Mouse (Mus musculus) CH12.LX (cell line): ENCODE measurements around the gene Dab1. TPM values are rescaled to one million over a fixed set of nuclear protein-coding genes. Genes with fewer than 3 reads are reported as not detected.

Experiments
- DNase-seq: peaks from one replicate; pipeline ENCODE4 v3.0.0-alpha.2; 2013; ENCODE audit errors: extremely low read depth
- H3K27ac ChIP-seq: 2 replicates; pipeline ENCODE4 v1.5.1; 2012; ENCODE audit warnings: low read depth, mild to moderate bottlenecking, control low read depth, moderate library complexity; ENCODE audit not compliant: insufficient read depth
- H3K27me3 ChIP-seq: replicated peaks from 2 replicates; pipeline ENCODE3; 2012; ENCODE audit warnings: inconsistent platforms
- H3K36me3 ChIP-seq, 2 experiments: replicated peaks in 1 of 2; 2 replicates each; pipeline versions ENCODE3 to v1.6.1; 2012; ENCODE audit warnings: inconsistent platforms in 1 of 2, low read length in 1 of 2, mild to moderate bottlenecking in 1 of 2, mixed read lengths in 1 of 2, moderate library complexity in 1 of 2; ENCODE audit not compliant: control insufficient read depth in 1 of 2, insufficient read depth in 1 of 2
- H3K4me1 ChIP-seq, 2 experiments: 2 replicates each; pipeline ENCODE4 v1.6.1; 2012; ENCODE audit warnings: inconsistent platforms in 1 of 2, moderate library complexity in 1 of 2; ENCODE audit not compliant: insufficient read depth in 2 of 2, control insufficient read depth in 1 of 2
- H3K4me2 ChIP-seq: 2 replicates; pipeline ENCODE4 v1.6.1; 2012; ENCODE audit warnings: low read depth, mild to moderate bottlenecking, control low read depth; ENCODE audit not compliant: poor library complexity, insufficient read depth, severe bottlenecking
- H3K4me3 ChIP-seq, 3 experiments: fragments of 150-350 bp in 1 of 3; sonication (generic) in 1 of 3; replicated peaks in 1 of 3; 2 replicates each; pipeline versions ENCODE3 to v1.5.1; 2011 to 2012; ENCODE audit warnings: low read depth in 2 of 3, low read length in 2 of 3, mild to moderate bottlenecking in 2 of 3, moderate library complexity in 2 of 3, control low read depth in 1 of 3, improper control_type of control experiment in 1 of 3, inconsistent platforms in 1 of 3, mixed read lengths in 1 of 3; ENCODE audit not compliant: poor library complexity in 1 of 3
- H3K79me2 ChIP-seq: replicated peaks from 2 replicates; pipeline ENCODE4 v1.6.1; 2012; ENCODE audit warnings: mild to moderate bottlenecking, moderate library complexity; ENCODE audit not compliant: control insufficient read depth, poor library complexity, insufficient read depth, severe bottlenecking; ENCODE audit errors: extremely low read depth
- H3K9ac ChIP-seq: 2 replicates; pipeline ENCODE4 v1.6.1; 2012; ENCODE audit warnings: low read depth, mild to moderate bottlenecking, control low read depth, moderate library complexity; ENCODE audit not compliant: insufficient read depth
- H3K9me3 ChIP-seq: replicated peaks from 2 replicates; pipeline ENCODE3; 2012; ENCODE audit warnings: low read length, inconsistent platforms, mixed read lengths
- BHLHE40 ChIP-seq: IDR thresholded peaks from 2 replicates; pipeline ENCODE4 v1.6.1; 2011; ENCODE audit warnings: mild to moderate bottlenecking, low read depth, low read length, improper control_type of control experiment
- CTCF ChIP-seq, 2 experiments: IDR thresholded peaks in 1 of 2; conservative IDR thresholded peaks in 1 of 2; 2 replicates each; pipeline ENCODE4 v1.5.1; 2011 to 2012; ENCODE audit warnings: low read depth in 2 of 2, low read length in 2 of 2, improper control_type of control experiment in 1 of 2, inconsistent platforms in 1 of 2, mild to moderate bottlenecking in 1 of 2, moderate library complexity in 1 of 2
- E2F4 ChIP-seq: IDR thresholded peaks from 2 replicates; pipeline ENCODE4 v1.6.1; 2011; ENCODE audit warnings: low read depth, low read length, improper control_type of control experiment; ENCODE audit not compliant: insufficient replicate concordance
- ELF1 ChIP-seq: IDR thresholded peaks from 2 replicates; pipeline ENCODE4 v1.6.1; 2014; ENCODE audit warnings: low read depth, mild to moderate bottlenecking, inconsistent platforms, low read length, improper control_type of control experiment
- EP300 ChIP-seq: IDR thresholded peaks from 2 replicates; pipeline ENCODE4 v1.6.1; 2011; ENCODE audit warnings: low read length, improper control_type of control experiment
- HCFC1 ChIP-seq: IDR thresholded peaks from 2 replicates; pipeline ENCODE4 v1.6.1; 2012; ENCODE audit warnings: low read depth, mild to moderate bottlenecking, inconsistent platforms, low read length, improper control_type of control experiment
- JUN ChIP-seq: IDR thresholded peaks from 2 replicates; pipeline ENCODE4 v1.6.1; 2011; ENCODE audit warnings: low read depth, mild to moderate bottlenecking, low read length, improper control_type of control experiment, moderate library complexity; ENCODE audit not compliant: insufficient read depth
- MAFK ChIP-seq: IDR thresholded peaks from 2 replicates; pipeline ENCODE4 v1.6.1; 2011; ENCODE audit warnings: low read length, improper control_type of control experiment; ENCODE audit not compliant: insufficient replicate concordance
- MAX ChIP-seq: IDR thresholded peaks from 2 replicates; pipeline ENCODE4 v1.6.1; 2011; ENCODE audit warnings: low read length, improper control_type of control experiment
- MXI1 ChIP-seq: IDR thresholded peaks from 2 replicates; pipeline ENCODE4 v1.6.1; 2011; ENCODE audit warnings: mild to moderate bottlenecking, low read depth, low read length, improper control_type of control experiment
- MYC ChIP-seq: IDR thresholded peaks from 2 replicates; pipeline ENCODE4 v1.6.1; 2011; ENCODE audit warnings: low read depth, mild to moderate bottlenecking, improper control_type of control experiment, low read length
- NRF1 ChIP-seq: IDR thresholded peaks from 2 replicates; pipeline ENCODE4 v1.6.1; 2014; ENCODE audit warnings: low read depth, mild to moderate bottlenecking, inconsistent platforms, low read length, improper control_type of control experiment, moderate library complexity
- POLR2AphosphoS2 ChIP-seq: IDR thresholded peaks from 2 replicates; pipeline ENCODE4 v1.6.1; 2011; ENCODE audit warnings: low read depth, low read length, improper control_type of control experiment
- RCOR1 ChIP-seq: conservative IDR thresholded peaks from 2 replicates; pipeline ENCODE4 v1.6.1; 2012; ENCODE audit warnings: low read depth, mild to moderate bottlenecking, inconsistent platforms, low read length, improper control_type of control experiment
- SMC3 ChIP-seq: IDR thresholded peaks from 2 replicates; pipeline ENCODE4 v1.6.1; 2011; ENCODE audit warnings: low read depth, low read length, improper control_type of control experiment
- USF2 ChIP-seq: conservative IDR thresholded peaks from 2 replicates; pipeline ENCODE4 v1.6.1; 2011; ENCODE audit warnings: low read depth, low read length, improper control_type of control experiment
- ZKSCAN1 ChIP-seq: IDR thresholded peaks from 2 replicates; pipeline ENCODE4 v1.6.1; 2012; ENCODE audit warnings: low read depth, inconsistent platforms, low read length, improper control_type of control experiment, borderline replicate concordance
- ZMIZ1 ChIP-seq: IDR thresholded peaks from 2 replicates; pipeline ENCODE4 v1.6.1; 2012; ENCODE audit warnings: low read depth, mild to moderate bottlenecking, inconsistent platforms, low read length, improper control_type of control experiment
- dilution Hi-C: fragments of 300-500 bp; cut with MboI; formaldehyde crosslinking; loops from 2 replicates; pipeline ENCODE4 v1.14.3; 2020; ENCODE audit warnings: low sequenced_read_pairs; ENCODE audit not compliant: extremely low pct_unique_long_range_greater_than_20kb, extremely low pct_ligation_motif_present
- in situ Hi-C: fragments of 300-500 bp; cut with MboI; formaldehyde crosslinking; loops from 3 replicates; pipeline ENCODE4 v1.14.3; 2019; ENCODE audit warnings: low sequenced_read_pairs, low pct_ligation_motif_present, low pct_unique_long_range_greater_than_20kb, mixed read lengths
- polyA plus RNA-seq: library from polyadenylated mRNA; unstranded; fragments of >175 nt; gene quantifications from 2 replicates; pipeline ENCODE4 v1.2.1, GENCODE M21; 2012; ENCODE audit warnings: low read depth; ENCODE audit not compliant: insufficient read length
- total RNA-seq, 2 experiments: library from RNA; depleted of rRNA; stranded (reverse); fragments of 300-350 nt in 1 of 2; fragments of >200 nt in 1 of 2; gene quantifications; 2 replicates each; pipeline ENCODE4 v1.2.3; 2012 to 2014

The Dab1 gene
- total and polyA plus RNA-seq, 3 experiments, result not detected

DNA sequence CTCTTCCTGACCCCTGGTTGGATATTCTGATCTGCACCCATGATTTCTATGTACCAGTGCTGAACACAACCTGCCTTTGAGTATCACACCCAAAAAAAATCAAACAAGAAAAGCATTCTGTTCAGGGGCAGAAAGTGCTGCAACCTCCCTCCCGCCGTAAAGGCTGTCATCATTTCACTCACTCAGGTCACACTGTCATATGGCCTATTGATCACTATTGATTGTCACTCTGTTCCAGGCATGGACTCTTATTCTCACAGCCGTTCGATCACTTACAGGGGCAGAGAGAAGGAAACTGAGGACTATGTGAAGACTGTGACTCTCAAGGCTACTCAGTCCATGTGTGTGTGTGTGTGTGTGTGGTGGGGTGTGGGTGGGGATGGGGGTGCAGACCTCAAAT, 1149.0 kb downstream of the Dab1 start:
- in situ Hi-C loops, result no loop called here
- no peaks in the 10 kb centered on the region for H3K36me3 ChIP-seq
- H3K4me3 ChIP-seq, result no peak overlapping the region
- H3K27me3 ChIP-seq, result no peaks in the 10 kb centered on the region
- dilution Hi-C loops, result no loop called here
- no peak overlapping the region for H3K27ac ChIP-seq
- no peak overlapping the region for H3K4me2 ChIP-seq
- TF ChIP-seq RCOR1 (no peak), EP300 (no peak), HCFC1 (no peak), ELF1 (no peak), E2F4 (no peak)
- TF ChIP-seq, all 38 proteins: peak for 0
- H3K9ac ChIP-seq, result no peak overlapping the region
- no peak for DNase-seq
- peaks cover 43% of the 10 kb centered on the region for H3K9me3 ChIP-seq
- H3K4me1 ChIP-seq, result no peaks in the 10 kb centered on the region
- H3K79me2 ChIP-seq, result no peaks in the 10 kb centered on the region

DNA sequence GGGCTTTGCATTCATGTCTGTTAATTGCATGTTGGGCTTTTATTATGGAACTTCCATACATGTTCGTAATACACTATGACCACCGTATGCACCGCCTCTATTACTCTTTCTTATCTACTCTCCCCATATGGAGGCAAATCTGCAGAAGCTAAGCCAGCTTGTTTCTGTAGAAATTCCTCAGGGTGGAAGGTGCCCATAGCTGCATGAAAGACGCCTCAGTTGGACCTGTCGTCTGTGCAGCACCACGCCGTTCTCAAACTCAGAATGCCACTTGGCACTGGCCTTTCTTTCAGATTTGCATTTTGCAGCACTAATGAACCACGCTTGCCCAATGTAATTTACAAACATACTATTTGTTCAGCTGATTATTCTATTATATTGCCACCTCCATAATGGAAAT, 1150.4 kb downstream of the Dab1 start:
- Histone ChIP-seq H3K9me3 (peaks cover 44% of the 10 kb centered on the region), H3K4me2 (no peak overlapping the region), H3K79me2 (no peaks in the 10 kb centered on the region), H3K27me3 (no peaks in the 10 kb centered on the region), H3K9ac (no peak overlapping the region), H3K27ac (no peak overlapping the region), H3K4me3 (no peak overlapping the region), H3K4me1 (no peaks in the 10 kb centered on the region), H3K36me3 (no peaks in the 10 kb centered on the region)
- DNase-seq, result no peak
- no peak for TF ChIP-seq ZKSCAN1
- no peak for TF ChIP-seq NRF1
- no peak for TF ChIP-seq MXI1
- TF ChIP-seq BHLHE40, result no peak
- no peak for TF ChIP-seq ZMIZ1
- no peak for TF ChIP-seq MAFK
- TF ChIP-seq SMC3, result no peak
- TF ChIP-seq EP300, result no peak
- no peak for TF ChIP-seq CTCF (conservative IDR thresholded peaks at IDR 0.05 in 1 of 2, IDR thresholded peaks at IDR 0.05 in 1 of 2; ENCODE audit: low read depth in 2 of 2, low read length in 2 of 2)
- dilution Hi-C loops, result no loop called here
- in situ Hi-C loops, result no loop called here

DNA sequence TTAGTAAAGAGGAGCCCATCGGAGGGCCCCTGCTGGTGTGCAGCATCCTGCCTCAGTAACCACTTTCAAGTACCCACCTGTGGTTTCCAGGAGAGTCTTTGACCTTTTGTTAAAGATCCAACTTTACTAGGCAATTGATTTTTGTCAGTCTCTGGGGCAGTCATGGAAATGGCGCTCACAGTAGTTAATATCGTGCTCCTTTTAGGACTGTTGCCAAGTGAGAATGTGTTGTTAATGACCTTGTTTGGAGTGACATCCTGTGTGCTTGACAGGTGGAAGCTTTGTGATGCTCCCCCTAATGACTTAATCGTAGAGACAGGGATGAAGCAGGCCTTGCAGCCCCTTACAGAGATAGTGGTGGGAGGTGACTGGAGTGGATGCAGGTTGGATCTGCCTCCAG, 1151.2 kb downstream of the Dab1 start:
- Histone ChIP-seq H3K36me3 (no peaks in the 10 kb centered on the region), H3K4me3 (no peak overlapping the region), H3K79me2 (no peaks in the 10 kb centered on the region), H3K4me1 (no peaks in the 10 kb centered on the region), H3K27me3 (no peaks in the 10 kb centered on the region), H3K27ac (no peak overlapping the region), H3K4me2 (no peak overlapping the region), H3K9ac (no peak overlapping the region), H3K9me3 (peaks cover 42% of the 10 kb centered on the region)
- TF ChIP-seq USF2 (no peak), HCFC1 (no peak), MYC (no peak), MXI1 (no peak), SMC3 (no peak), E2F4 (no peak), MAX (no peak), POLR2AphosphoS2 (no peak), BHLHE40 (no peak), RCOR1 (no peak), ZMIZ1 (no peak), JUN (no peak)
- dilution Hi-C loops, result no loop called here
- in situ Hi-C loops, result no loop called here
- DNase-seq, result no peak
